Mouse (Mus musculus): ENCODE results near the gene Usp47. TPM values are rescaled to one million over a fixed set of nuclear protein-coding genes. Genes with fewer than 3 reads are reported as not detected.

Usp47 gene
- total RNA-seq, 2 experiments from 2014 or later: 49.8 to 125 TPM

DNA sequence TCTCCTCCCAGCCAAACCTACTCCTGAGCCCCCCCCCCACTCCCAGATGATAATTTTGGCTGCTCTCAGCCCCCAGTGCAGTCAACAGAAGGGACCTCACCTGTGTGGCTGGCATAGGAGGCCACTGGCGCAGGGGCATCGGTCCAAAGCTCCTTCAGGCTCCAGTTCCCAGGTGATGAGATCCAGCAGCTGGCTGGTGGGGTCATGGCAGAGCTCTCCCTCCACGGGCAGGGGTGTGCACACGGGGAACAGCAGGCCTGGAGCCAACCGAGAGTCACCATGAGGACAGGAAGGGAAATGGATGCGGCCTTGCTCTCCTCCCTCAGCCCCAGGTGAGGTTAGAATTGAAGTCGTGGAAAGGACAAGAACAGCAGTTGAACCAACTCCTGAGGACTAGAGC lies 95.9 kb downstream of the Usp47 start:
- no peak for ATAC-seq (replicated peaks; ENCODE audit: poor library complexity, severe bottlenecking)

DNA sequence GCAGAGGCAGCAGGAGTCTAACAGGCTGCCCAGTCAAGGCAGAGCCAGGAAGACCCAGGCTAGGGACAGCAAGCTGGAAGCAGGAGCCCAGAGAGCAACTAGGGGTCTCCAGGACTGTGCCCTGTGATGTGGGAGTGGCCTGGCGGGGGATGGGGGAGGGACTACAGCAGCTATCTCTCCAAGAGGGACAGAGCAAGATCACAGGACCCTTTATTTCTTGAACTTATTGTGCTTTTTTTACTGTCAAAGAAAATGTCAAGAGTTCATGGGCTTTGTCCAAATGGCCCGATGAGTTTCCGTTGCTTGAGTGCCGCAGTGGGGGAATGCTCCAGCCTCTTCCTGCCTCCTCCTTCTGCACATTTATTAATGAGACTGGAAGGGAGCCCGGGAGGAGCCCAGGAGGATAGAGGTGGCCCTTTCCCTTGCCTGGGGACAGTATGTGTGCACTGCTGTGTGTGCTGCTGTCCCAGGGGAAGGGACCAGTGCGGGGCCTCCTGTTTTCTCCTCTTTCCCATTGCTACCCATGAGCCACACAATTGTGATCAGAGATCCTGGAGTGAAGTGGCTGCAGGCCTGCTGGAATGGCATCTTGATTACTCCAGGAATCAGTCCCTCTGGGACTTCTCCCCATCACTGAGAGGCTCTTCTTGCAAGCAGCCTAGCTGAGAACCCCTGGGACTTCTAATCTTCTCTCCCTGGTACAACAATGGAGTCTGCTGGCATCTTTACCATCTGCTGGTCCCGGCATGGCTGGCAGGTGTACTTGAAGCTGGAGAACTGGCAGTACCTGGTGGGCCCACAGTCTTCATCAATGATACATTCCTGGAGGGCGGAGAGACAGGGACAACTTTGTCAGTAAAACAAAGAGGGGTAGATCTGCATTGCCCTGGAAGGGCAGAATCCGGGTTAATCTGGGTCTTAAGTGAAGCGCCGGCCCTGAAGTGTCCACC lies 97.8 kb downstream of the Usp47 start:
- ATAC-seq (replicated peaks; ENCODE audit: poor library complexity, severe bottlenecking): no peak

DNA sequence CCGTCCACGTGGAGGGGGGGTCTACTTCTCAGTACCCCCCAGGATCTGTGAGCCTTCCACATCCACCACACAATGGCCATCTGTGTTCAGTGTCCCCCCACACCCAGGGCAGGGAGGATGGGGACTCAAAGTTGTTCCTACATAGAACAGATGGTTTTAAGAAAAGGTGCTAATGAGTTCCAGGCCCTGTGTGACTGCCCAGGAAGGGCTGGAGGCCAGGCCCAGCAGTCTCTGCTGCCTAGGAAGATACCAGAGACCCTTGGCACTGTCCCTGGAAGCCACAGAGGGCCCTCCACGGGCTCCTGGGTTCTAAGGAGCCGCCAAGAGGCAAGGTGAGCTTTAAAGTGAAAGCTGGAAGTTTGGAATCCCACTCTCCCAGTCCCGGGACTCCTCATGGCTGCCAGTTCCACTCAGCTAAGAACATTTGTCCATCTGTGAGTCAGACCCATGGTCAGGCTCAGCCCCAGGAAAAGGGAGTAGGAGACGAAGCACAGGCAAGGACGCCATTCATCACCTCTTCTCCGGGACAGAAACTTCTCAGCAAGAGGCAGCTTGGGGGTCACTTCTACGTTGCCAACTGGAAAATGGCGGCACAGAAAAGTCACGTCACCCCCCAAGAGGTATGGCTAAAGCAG lies 98.7 kb downstream of the Usp47 start:
- ATAC-seq (replicated peaks; ENCODE audit: poor library complexity, severe bottlenecking): no peak

DNA sequence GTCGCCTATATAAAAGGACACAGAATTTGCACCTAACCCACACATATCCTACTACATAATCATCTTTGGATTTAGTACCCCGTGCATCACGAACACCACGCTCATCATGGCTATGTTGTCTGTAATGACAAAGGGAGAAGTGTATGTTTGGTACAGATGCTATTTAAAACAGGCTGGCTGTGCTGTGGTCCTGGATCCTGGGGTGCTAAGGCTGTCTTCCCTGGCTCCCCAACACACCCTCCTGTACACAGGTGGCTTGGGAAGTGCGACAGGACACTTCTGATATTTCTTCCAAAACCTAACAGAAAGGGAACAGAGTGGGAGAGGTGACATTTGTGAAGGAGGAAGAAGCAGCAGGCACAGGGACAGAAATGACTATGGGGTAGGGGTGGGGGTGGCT lies 100.3 kb downstream of the Usp47 start:
- no peak for ATAC-seq (replicated peaks; ENCODE audit: poor library complexity, severe bottlenecking)

DNA sequence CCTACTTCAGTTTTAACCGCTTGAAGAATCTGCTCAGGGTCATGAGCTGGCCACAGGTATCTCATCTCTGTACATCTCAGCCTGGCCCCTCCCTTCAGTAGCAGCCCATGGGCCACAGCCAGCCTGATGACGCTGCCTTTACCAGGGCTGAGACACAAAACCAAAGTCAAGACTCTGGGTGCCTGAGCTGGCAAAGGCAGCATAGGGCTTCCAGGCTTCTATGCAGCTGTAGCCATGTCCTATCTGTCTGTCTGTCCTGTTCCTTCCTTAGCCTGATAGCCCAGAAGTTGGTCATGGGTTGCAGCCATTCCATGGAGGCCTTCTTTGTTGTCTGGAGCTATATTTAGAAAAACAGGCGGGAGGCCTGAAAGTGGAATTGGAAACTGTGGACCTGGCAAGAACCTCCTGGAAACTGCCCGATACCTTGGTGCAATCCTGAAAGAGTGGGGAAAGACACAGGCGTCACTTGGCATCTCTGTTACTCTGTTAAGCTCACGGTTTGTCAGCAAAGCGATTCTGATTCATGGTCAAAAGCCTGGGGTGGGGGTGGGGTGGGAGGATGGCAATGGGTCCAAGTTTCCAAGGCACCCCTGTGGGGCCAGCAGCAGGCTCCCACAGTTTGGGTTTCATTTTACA lies 102.4 kb downstream of the Usp47 start:
- no peak for ATAC-seq (replicated peaks; ENCODE audit: poor library complexity, severe bottlenecking)

DNA sequence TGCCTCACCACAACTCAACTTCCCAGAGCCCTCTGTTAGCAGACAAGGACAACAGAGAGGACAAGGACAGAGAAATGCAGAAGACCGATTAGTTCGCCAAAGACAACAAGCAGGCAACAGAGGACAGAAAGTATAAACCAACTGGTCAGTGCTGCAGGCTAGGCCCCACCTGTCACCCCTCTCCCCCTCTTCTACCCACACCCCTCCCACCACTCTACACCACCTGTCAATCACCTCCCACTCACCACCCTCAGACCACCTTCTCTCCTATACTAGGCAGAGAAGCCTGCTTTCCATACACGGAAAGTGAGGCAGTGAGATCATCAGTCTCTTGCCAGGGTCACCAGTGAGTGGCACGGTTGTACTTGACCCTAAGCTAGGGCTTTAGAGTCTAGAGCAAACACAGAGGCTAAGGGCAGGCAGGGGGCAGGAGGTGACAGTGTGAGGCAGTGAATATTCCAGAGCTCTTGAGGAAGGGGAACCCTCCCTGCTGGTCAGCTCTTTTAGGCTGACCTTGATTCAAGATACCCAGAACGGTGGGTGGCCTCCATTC lies 103.9 kb downstream of the Usp47 start:
- ATAC-seq (replicated peaks; ENCODE audit: poor library complexity, severe bottlenecking): no peak

DNA sequence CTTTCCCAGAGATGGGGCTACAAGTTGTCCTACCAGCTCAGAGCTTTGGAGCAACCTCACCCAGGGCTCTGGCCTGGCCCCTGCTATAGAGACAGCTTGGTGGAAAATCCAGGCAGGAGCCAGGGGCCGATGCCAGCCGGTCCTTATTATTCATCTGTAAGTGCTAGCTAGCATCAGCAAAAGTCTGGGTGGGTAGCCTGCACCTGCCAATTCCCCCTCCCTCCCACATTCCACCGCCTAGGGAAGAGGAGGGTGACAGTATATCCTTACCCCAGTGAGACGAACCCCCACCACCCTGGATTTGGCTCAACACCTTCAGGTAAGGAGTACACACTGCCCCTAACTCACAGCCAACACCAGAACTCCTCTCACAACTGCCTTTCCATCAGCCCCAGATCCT lies 104.7 kb downstream of the Usp47 start:
- ATAC-seq (replicated peaks; ENCODE audit: poor library complexity, severe bottlenecking): no peak

DNA sequence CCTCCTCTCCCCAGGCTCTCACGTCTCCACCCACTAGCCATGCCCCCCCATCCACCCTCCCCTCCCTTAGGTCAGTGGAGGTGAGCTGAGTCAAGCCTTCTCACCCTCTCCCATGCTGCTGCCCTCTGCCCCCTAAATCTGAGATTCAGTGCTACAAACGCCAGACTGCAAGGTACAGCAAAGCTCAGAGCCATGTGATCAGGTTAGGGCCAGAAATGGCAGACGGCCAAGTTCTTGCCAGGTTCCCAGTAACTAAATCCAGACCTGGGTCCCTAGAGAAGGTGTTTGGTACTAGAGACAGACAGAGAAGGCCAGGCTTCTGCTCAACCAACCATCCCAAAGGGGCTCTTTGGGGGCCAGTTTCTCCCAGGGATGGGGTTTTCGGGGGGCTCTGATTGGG lies 105.5 kb downstream of the Usp47 start:
- ATAC-seq (replicated peaks; ENCODE audit: poor library complexity, severe bottlenecking): no peak

DNA sequence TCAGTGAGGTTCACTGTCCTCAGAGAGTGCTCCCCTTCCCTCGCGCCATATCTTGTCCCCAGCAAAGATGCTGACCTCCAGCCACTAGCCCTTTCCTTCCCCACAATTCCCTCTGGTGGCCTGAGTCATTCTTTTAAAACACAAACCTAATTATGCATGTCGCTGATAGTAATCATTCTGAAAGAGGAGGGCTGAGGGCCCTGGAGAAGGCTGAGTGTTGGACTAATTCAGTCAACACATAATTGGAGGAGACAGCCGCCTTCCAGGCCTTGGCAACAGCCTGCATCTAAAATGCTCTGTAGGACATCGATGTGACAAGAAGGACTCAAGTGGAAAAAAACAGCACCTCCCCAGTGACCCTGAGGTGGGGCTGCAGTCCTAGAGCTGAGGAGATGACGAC lies 106.5 kb downstream of the Usp47 start:
- ATAC-seq (replicated peaks; ENCODE audit: poor library complexity, severe bottlenecking): no peak

DNA sequence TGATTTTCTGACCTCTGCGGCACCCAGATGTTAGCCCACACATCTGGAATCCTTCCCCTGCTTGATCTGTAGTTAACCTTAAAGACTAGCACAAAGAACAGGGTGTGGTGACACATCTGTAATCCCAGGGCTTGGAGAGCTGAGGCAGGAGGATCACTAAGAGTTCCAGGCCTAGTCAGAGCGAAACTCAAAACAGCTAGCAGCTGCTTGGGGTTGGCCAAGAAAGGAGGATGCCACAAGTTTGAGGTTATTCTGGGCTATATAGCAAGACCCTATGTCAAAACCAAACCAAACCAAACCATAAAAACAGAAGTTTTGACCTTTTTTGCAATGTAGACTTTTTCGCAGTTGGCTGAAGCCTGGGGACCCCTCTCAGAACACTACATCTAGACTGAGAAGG lies 107.4 kb downstream of the Usp47 start:
- no peak for ATAC-seq (replicated peaks; ENCODE audit: poor library complexity, severe bottlenecking)

DNA sequence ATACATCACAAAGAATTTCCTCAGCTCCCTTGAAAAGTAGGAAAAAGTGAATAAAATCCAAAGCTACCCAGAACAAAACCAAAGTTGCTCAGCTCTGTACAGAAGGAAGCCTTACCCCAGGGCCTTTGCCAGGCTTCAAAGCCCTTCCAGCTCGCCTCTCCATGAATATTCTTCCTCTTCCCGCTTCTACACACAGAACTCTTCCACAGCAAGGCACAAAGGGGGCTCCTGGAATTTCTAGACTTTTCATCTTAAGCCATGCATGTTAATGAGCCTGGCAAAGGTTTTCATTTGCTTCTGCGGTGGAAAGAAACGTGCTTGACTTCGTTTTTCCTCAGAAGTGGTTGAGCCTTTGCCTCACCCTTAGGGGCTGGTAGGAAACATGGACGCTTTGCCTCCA lies 108.7 kb downstream of the Usp47 start:
- ATAC-seq (replicated peaks; ENCODE audit: poor library complexity, severe bottlenecking): no peak

DNA sequence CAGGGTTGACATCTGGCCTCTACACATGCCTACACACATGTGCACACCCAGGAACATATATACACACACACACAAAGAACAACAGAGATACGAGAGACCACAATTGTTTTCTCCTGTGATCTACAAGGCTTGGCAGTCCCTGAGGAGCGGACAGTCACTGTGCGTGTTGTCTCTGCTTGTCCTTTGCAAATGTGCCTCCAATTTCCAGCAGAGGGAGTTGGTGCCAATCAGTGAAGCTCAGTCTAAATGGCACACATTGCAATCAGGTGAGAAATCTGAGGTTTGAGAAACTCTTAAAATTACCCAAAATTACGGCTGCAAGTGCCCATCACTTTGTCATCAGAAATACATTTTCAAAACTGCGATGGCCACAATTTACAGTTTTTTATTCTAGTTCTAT lies 110.0 kb downstream of the Usp47 start:
- no peak for ATAC-seq (replicated peaks; ENCODE audit: poor library complexity, severe bottlenecking)

DNA sequence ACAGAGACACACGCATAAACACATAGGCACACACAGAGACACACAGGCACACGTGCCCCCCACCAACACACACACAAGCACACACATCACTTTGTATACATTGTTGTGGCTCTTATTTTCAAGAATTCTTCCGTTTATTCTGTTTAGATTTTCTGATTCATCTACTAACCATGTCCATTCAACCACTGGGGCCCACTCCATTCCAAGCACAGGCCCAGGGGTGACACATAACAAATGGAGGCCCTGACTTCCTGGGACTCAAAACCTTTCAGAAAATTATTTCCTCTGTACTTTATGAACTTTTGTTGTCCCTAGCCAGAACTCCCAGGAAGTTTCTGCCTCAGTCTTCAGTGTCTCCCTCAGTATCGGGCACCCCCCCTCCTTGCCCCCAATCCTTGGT lies 111.9 kb downstream of the Usp47 start:
- no peak for ATAC-seq (replicated peaks; ENCODE audit: poor library complexity, severe bottlenecking)

DNA sequence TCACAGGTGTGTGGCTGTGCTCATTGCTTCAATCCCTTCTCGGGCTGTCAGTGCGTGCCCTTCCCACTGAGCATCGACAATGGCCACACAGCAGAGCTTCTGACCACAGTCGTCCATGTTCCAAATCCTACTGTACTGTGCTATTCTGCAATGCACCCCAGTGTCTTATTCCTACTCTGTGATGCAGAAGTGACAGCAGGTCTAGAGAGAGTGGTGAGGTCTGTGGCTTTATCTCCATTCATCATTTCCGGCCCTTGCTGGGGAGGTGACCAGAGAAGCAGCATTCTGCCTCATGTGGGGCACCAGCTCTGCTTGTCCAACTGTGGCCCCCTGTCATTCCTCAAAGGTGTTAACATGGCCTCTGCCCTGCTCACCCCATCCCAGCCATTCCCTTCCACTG lies 113.2 kb downstream of the Usp47 start:
- peak; percentile 33 for ATAC-seq (replicated peaks; ENCODE audit: poor library complexity, severe bottlenecking)

DNA sequence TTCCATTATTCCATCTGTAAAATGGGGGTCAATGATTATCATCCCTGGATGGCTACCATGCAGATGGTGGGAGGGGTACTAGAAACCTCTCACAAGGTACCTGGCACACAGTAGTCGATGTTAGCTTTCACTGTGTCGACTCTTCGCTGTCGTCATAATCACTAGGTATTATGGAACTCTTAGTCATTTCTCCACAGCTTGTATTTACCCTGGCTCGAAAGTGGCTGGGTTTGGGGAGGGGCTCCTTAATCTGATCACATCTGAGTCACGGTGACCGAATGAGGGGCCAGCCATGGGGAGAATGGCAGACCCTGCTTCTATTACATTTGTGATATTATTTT lies 114.8 kb downstream of the Usp47 start:
- ATAC-seq (replicated peaks; ENCODE audit: poor library complexity, severe bottlenecking): no peak

DNA sequence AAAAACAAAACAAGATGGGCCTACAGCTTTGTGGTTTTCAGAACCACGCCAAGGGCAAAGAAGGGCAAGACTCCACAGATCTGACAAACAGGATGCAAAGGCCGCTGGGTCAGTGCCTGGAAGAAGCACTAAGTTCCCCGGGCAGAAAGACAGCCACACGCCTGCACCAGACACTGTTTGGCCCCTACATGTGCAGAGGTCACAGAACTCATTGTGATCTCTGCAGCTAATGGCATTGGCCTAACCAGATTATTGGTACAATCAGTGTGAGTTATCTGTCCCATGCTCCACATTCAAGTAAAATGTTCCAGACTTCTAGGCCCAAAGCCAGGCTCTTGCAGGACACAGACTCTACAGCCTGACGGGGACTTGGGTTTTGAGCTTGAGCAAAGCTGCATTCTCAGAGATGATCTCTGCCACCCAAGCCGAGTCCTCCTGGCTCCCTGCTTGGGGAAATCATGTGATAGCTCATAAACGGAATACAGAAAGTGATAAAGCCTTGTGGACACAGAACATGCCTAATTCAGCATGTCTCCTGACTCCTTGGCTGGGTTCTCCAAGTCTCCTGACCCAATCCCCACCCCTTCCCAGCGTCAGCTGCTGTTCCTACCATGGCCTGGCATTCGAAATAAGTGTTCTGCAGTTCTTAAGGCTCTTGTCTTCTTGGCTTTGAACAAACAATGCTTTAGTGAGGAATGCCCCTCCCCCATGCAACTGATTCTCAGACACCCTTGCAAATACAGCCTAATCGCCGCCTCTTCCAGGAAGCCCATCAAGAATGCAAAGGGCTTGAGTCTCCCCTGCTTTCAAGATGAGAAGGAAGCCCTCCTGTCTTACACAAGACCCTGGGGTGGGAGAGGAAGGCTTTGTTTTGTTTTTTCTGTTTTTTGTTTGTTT lies 115.5 kb downstream of the Usp47 start:
- ATAC-seq (replicated peaks; ENCODE audit: poor library complexity, severe bottlenecking): no peak

DNA sequence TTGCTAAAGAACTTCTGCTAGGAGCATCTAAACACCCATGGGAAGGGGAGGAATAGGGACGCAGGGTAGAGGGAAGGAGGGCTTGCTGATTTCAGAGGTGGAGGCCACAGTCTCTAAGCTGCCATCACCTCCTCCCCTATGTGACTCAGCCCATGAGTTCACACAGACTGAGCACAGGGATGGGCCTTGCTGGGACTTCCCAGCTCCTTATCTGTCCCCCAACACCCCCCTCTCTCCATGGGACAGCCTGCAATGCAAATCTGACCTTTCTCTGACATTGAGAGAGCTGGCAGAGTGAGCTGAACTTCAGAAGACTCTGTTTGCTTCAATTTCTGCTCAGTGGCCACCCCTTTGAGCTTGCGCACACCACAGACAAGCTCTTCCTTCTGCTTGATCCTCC lies 117.4 kb downstream of the Usp47 start:
- no peak for ATAC-seq (replicated peaks; ENCODE audit: poor library complexity, severe bottlenecking)

DNA sequence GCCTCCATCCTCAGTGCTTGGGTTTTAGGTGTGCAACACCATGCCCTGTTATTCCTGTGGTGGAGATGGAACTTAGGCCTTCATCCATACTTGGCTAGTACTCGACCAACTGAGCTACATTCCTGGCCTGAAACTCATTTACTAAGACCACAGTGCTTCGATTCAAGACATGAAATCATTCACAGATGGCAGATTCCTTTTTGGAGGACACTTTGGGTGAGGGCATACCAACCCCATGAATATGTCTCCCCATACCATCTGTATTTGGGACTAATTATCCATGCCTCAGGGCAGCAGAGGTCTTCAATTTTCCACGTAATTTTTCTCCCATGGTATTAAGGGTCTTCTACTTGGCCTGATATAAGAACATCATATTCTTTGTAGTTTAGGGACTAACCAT lies 119.3 kb downstream of the Usp47 start:
- no peak for ATAC-seq (replicated peaks; ENCODE audit: poor library complexity, severe bottlenecking)

DNA sequence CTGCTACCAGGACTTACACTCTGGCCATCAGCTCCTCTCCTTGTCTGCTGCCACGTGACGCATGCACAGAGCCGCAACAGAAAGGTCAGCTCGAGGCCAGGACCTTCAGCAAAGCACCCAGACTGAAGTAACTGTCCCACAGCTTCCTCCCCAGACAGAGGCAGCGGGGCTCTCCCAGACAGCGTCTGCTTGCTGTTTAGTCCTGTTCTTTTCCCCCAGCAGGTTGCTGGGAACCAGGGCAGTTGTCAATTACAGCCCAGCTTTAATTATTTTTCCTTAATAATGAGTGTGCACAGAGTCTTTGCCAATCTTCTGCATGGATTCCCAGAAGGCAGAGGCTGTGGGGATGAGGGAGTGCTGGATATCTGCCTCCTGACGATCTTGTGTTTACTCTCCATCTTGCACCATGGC lies 119.8 kb downstream of the Usp47 start:
- no peak for ATAC-seq (replicated peaks; ENCODE audit: poor library complexity, severe bottlenecking)

DNA sequence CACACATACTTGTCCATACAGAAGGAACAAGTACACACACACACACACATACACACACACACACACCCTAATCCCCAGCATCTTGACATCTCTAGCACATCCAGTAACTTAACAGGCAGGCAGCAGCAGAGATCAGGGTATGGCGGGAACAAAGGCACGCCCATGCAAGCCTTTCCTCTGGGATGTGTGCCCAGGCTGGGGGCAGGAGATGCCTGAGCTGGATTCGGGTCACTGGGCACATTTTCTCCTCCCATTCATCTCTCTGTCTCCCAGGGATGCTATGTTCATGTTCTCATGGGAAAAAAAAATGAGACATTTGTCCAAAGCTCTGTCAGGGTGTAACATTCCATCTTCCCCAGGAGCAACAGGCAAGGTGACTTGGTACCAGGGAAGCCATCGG lies 120.7 kb downstream of the Usp47 start:
- ATAC-seq (replicated peaks; ENCODE audit: poor library complexity, severe bottlenecking): no peak
